Mouse (Mus musculus) thymus, postnatal 14 days (tissue): Measurements from ENCODE around the gene Bckdk.
A peak's percentile ranks its signal among the peaks of the same experiment; 100 is the strongest.

Source experiments
- DNase-seq: peaks from one replicate; pipeline ENCODE4 v3.0.0; 2021

Gene Bckdk

GRCm38 (mm10) chr7:127896384-127896783 is 7.5 kb upstream of the Bckdk start:
- peak; percentile 73 for DNase-seq

GRCm38 (mm10) chr7:127897542-127897941 is 6.3 kb upstream of the Bckdk start:
- no peak for DNase-seq

GRCm38 (mm10) chr7:127898179-127898956 is 5.5 kb upstream of the Bckdk start:
- peak; percentile 69 for DNase-seq

- DNase-seq: no peak
These were observed 3.9 kb upstream of the Bckdk start for GRCm38 (mm10) chr7:127899997-127900396.

- no peak for DNase-seq
These were observed 2.1 kb upstream of the Bckdk start for GRCm38 (mm10) chr7:127901772-127902171.

DNA sequence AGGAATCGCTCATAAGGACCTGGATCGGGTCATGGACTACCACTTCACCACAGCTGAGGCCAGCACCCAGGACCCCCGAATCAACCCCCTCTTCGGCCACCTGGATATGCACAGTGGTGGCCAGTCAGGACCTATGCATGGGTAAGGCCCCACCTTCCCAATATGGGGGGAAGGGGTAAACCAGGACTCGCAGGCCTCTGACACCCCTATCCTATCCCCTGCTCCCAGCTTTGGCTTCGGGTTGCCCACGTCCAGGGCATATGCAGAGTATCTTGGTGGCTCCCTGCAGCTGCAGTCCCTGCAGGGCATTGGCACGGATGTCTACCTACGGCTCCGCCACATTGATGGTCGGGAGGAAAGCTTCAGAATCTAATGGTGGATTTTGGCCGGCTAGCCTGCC is 4.1 kb downstream of the Bckdk start:
- no peak for DNase-seq

GRCm38 (mm10) chr7:127908656-127909055 is 4.8 kb downstream of the Bckdk start:
- no peak for DNase-seq

DNA sequence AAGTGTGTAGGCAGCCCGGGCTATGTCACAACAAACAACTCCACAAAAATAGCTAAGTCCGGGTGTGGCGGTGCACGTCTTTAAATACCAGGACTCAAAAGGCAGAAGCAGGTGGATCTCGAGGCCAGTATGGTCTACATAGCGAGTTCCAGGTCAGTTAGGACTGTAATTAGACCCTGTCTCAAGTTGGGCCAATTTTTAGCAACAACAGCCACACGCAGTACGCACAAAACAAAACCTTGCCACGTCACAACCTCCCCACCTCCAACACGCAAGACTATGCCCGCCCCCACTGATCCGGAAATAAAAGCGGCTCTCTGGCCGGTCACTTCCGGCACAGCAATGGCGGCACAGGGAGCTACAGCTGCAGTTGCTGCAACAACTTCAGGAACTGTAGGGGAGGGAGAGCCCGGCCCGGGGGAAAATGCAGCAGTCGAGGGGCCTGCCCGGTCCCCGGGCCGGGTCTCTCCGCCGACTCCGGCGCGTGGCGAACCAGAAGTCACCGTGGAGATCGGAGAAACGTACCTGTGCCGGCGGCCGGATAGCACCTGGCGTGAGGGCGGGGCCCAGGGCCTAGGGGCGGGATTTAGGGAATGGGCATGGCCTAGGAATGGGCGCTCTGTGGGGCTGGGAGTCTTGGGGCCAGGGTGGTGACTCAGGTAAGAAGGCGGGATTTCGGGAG is 8.4 kb downstream of the Bckdk start, which contains the start of gene Kat8:
TSS of gene Kat8 (plus strand) at position 327 of the 682 bp plus-strand sequence.
- DNase-seq: peak; percentile 85

GRCm38 (mm10) chr7:127912938-127913337 is 9.1 kb downstream of the Bckdk start:
- no peak for DNase-seq

- no peak for DNase-seq
These were observed 11.4 kb downstream of the Bckdk start for GRCm38 (mm10) chr7:127915293-127915692.

- DNase-seq: peak; percentile 77
These were observed 14.3 kb downstream of the Bckdk start for GRCm38 (mm10) chr7:127918203-127918602.

DNA sequence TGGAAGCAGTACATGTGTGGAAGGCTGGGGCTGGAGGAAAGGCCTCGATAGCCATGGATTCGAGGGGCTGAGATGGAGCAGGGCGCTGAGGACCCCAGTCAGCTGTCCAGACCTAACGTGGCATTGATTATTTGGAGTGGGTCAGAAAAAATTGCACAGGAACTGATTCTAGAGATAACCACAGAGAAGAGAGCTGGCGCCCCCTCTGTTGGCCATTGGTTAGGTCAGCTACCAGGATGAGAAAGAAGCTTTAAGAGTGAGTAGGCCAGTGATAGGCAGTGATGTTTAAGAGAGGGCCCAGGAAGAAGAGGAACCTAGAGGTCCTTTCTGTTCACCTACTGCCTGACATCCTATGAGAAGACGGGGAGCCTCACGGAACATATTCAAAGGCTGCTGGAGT is 15.4 kb downstream of the Bckdk start:
- peak; percentile 44 for DNase-seq

- peak; percentile 44 for DNase-seq
These were observed 17.6 kb downstream of the Bckdk start for GRCm38 (mm10) chr7:127921516-127921915.

DNA sequence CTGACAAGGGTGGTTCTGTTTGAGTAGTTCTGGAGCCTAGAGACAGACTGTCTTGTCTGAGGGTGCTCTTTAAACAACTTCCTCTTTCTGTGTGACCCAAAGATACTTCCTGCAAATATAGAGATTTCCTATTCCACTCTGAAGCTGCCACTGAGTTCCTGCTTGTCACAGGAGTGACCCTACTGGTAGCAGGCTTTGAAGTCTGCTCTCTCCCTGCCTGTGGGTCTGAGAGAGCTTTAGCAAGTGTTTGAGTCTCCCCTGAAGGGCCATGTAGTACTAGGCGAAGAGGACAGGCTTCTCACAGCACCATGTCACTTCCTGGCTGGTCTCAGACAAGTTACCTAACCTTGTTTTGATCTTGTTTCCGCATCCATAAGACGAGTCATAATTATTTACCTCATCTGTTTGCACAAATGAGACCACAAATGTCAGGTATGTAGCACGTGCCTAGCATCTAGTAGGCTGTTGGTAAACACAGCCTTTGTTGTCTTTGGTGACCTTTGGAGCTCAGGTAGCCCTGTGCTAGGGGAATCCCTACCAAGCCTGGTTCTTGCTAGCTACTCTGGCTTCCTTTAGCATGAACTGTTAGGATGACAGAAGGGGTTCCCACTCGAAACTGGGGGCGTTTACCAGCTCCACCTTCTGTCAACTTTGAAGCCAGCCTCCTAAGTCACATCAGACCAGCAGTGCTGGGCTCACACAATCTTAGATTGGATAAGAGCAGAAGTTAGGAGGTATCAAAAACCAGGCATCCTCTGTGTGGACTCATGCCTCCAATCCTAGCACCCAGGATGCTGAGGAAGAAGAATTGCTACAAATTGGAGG is 18.8 kb downstream of the Bckdk start:
- DNase-seq: no peak

DNA sequence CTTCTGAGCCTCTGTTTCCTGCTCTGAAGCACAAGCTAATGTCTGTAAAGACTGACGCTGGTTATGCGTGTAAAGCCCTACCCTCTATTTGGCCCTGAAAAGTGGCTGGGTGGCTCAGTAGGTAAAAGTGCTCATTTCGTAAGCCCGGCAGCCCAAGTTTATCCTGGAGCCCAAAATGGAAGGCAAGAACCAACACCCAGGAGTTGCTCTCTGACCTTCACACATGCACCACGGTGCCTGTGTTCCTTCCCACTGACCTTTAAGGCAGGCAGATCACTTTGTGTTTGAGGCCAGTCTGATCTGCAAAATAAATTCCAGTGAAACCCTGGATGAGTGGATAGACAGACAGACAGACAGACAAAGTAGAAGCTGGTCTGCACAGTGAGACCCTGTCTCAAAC is 19.8 kb downstream of the Bckdk start:
- no peak for DNase-seq

DNA sequence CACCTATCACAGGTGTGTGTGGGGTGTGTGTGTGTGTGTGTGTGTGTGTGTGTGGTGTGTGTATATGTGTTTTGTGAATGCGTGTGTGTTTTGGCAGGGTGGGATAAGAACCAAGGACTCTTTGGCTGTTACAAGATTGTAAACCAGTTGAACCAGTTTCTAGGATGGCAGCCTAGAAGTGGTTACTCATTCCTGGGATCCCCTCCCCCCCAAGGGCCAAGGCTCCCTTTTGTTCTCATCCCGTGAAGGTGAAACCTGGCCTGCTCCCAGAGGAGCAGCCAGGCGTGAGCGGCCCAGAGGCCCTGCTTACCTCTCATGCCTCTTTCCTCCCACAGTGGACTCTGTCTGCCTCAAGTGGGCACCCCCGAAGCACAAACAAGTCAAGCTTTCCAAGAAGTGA is 21.4 kb downstream of the Bckdk start:
- no peak for DNase-seq

DNA sequence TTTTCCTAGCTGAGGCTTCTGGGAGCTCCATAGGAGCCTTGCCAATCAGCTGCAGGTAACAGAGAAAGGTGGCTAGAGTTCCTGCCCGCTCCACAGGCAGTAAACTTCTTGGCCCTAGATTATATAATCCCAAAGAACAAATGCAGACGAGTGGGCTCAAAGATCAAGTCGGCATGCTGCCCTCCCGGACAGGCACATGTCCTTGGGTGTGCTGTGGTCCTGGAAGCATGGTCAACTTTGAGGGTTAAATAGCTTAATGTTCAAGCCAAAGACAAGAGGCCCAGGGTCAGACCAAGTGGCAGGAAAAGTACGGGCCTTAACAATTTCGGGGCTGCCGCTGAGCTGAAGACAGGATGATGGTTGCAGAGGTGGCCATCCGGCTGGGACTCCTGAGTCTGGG is 22.2 kb downstream of the Bckdk start:
- DNase-seq: no peak

GRCm38 (mm10) chr7:127926846-127927245 is 23.0 kb downstream of the Bckdk start:
- DNase-seq: no peak

- no peak for DNase-seq
These were observed 23.8 kb downstream of the Bckdk start for GRCm38 (mm10) chr7:127927726-127928125.

- no peak for DNase-seq
These were observed 24.7 kb downstream of the Bckdk start for GRCm38 (mm10) chr7:127928596-127928995.

GRCm38 (mm10) chr7:127929923-127930322 is 26.0 kb downstream of the Bckdk start, which contains the start of gene Prss8:
Prss8 (minus strand) TSS chr7:127930104.
- no peak for DNase-seq

GRCm38 (mm10) chr7:127930636-127931035 is 26.8 kb downstream of the Bckdk start:
- no peak for DNase-seq
